Mouse (Mus musculus) myocyte (in vitro differentiated cells): ENCODE data around the gene Acsf3.
A peak's percentile ranks its signal among the peaks of the same experiment; 100 is the strongest.

Experiments used
- MYOG ChIP-seq, 3 experiments: IDR thresholded peaks; one replicate each; pipeline ENCODE4 v1.6.1; 2011; ENCODE audit warnings: control low read depth in 2 of 3, low read depth in 2 of 3, mild to moderate bottlenecking in 2 of 3; ENCODE audit not compliant: insufficient read length in 2 of 3, control insufficient read depth in 1 of 3, insufficient read depth in 1 of 3
- POLR2A ChIP-seq: IDR thresholded peaks from one replicate; pipeline ENCODE4 v1.6.1; 2011; ENCODE audit warnings: low read depth, mild to moderate bottlenecking, control low read depth, moderate library complexity; ENCODE audit not compliant: insufficient read length
- REST ChIP-seq: IDR thresholded peaks from one replicate; pipeline ENCODE4 v1.6.1; 2011; ENCODE audit warnings: mild to moderate bottlenecking, control low read depth, moderate library complexity; ENCODE audit not compliant: insufficient read depth, insufficient read length
- TCF12 ChIP-seq: IDR thresholded peaks from one replicate; pipeline ENCODE4 v1.6.1; 2011; ENCODE audit warnings: mild to moderate bottlenecking, control low read depth; ENCODE audit not compliant: poor library complexity, insufficient read depth, severe bottlenecking

GRCm38 (mm10) chr8:122745750-122746275 lies 29.5 kb upstream of the Acsf3 start:
- no peak for TF ChIP-seq REST
- no peak for TF ChIP-seq POLR2A
- TF ChIP-seq MYOG (IDR thresholded peaks at IDR 0.05; ENCODE audit: control insufficient read depth in 1 of 3, insufficient read depth in 1 of 3, insufficient read length in 2 of 3, low read depth in 2 of 3) = peak in 2 of 3 experiments; percentile 48 to 53
- no peak for TF ChIP-seq TCF12
